Mouse (Mus musculus): ENCODE measurements at regions not wholly inside any gene's neighbourhood (a gene's known extent, or its start where the extent isn't known, plus 50 kb on each side); places are given as distances from the start of the nearest gene placed in this dataset.

GRCm38 (mm10) chr1:35806329-35806728 is 261.9 kb upstream of the Hs6st1 start:
- Histone ChIP-seq H3K79me2 (ENCODE audit: control insufficient read depth, insufficient read depth) (no peaks in the 10 kb centered on the region), H3K4me2 (ENCODE audit: low read depth) (peak overlapping the region; percentile 53), H3K27me3 (ENCODE audit: control insufficient read depth, insufficient read depth, insufficient read length) (no peaks in the 10 kb centered on the region), H3K4me3 (no peak overlapping the region), H3ac (ENCODE audit: control insufficient read depth, insufficient read length) (no peak overlapping the region), H3K36me3 (ENCODE audit: control insufficient read depth, insufficient read depth) (no peaks in the 10 kb centered on the region)
- no peak for TF ChIP-seq USF1 (IDR thresholded peaks at IDR 0.05; ENCODE audit: low read depth)
- no peak for TF ChIP-seq TCF12 (IDR thresholded peaks at IDR 0.05; ENCODE audit: insufficient read depth, poor library complexity, severe bottlenecking)
- TF ChIP-seq SRF (IDR thresholded peaks at IDR 0.05; ENCODE audit: control insufficient read depth, insufficient read length, low read depth): no peak
- no peak for TF ChIP-seq POLR2A (IDR thresholded peaks at IDR 0.05; ENCODE audit: insufficient read length, low read depth)
- no peak for TF ChIP-seq MYOD1 (IDR thresholded peaks at IDR 0.05; ENCODE audit: control insufficient read depth in 1 of 3, insufficient read length in 2 of 3, low read depth in 2 of 3)
- TF ChIP-seq POLR2AphosphoS2 (IDR thresholded peaks at IDR 0.05; ENCODE audit: insufficient read length, low read depth): no peak
- no peak for TF ChIP-seq MAX (IDR thresholded peaks at IDR 0.05; ENCODE audit: low read depth)
- no peak for TF ChIP-seq CEBPB (IDR thresholded peaks at IDR 0.05; ENCODE audit: insufficient read depth, poor library complexity, severe bottlenecking)
- no peak for TF ChIP-seq MYOG (IDR thresholded peaks at IDR 0.05; ENCODE audit: control insufficient read depth in 1 of 3, insufficient read depth in 1 of 3, insufficient read length in 2 of 3, low read depth in 2 of 3)
- no peak for TF ChIP-seq REST (IDR thresholded peaks at IDR 0.05; ENCODE audit: insufficient read depth, insufficient read length)
- no peak for TF ChIP-seq E2F4 (IDR thresholded peaks at IDR 0.05; ENCODE audit: insufficient read depth)
- no peak for TF ChIP-seq TCF3 (IDR thresholded peaks at IDR 0.05; ENCODE audit: insufficient read length, low read depth)

- Histone ChIP-seq H3K27me3 (ENCODE audit: control insufficient read depth, insufficient read depth, insufficient read length) (no peaks in the 10 kb centered on the region), H3ac (ENCODE audit: control insufficient read depth, insufficient read length) (no peak overlapping the region), H3K36me3 (ENCODE audit: control insufficient read depth, insufficient read depth) (no peaks in the 10 kb centered on the region), H3K4me3 (no peak overlapping the region), H3K4me2 (ENCODE audit: low read depth) (peak overlapping the region; percentile 53), H3K79me2 (ENCODE audit: control insufficient read depth, insufficient read depth) (no peaks in the 10 kb centered on the region)
- TF ChIP-seq POLR2A (IDR thresholded peaks at IDR 0.05; ENCODE audit: insufficient read length, low read depth) (no peak), MYOD1 (IDR thresholded peaks at IDR 0.05; ENCODE audit: control insufficient read depth in 1 of 3, insufficient read length in 2 of 3, low read depth in 2 of 3) (peak in 2 of 3 experiments; percentile 73 to 87), MYOG (IDR thresholded peaks at IDR 0.05; ENCODE audit: control insufficient read depth in 1 of 3, insufficient read depth in 1 of 3, insufficient read length in 2 of 3, low read depth in 2 of 3) (peak in 2 of 3 experiments; percentile 63 to 79), USF1 (IDR thresholded peaks at IDR 0.05; ENCODE audit: low read depth) (no peak), REST (IDR thresholded peaks at IDR 0.05; ENCODE audit: insufficient read depth, insufficient read length) (no peak), E2F4 (IDR thresholded peaks at IDR 0.05; ENCODE audit: insufficient read depth) (no peak), TCF3 (IDR thresholded peaks at IDR 0.05; ENCODE audit: insufficient read length, low read depth) (no peak), SRF (IDR thresholded peaks at IDR 0.05; ENCODE audit: control insufficient read depth, insufficient read length, low read depth) (no peak), MAX (IDR thresholded peaks at IDR 0.05; ENCODE audit: low read depth) (no peak), POLR2AphosphoS2 (IDR thresholded peaks at IDR 0.05; ENCODE audit: insufficient read length, low read depth) (no peak), TCF12 (IDR thresholded peaks at IDR 0.05; ENCODE audit: insufficient read depth, poor library complexity, severe bottlenecking) (peak; percentile 52), CEBPB (IDR thresholded peaks at IDR 0.05; ENCODE audit: insufficient read depth, poor library complexity, severe bottlenecking) (no peak)
These were observed 261.5 kb upstream of the Hs6st1 start for GRCm38 (mm10) chr1:35806731-35807130.

- H3K4me3 ChIP-seq: no peak overlapping the region
- H3K27me3 ChIP-seq (ENCODE audit: control insufficient read depth, insufficient read depth, insufficient read length): no peaks in the 10 kb centered on the region
- H3K4me2 ChIP-seq (ENCODE audit: low read depth): no peak overlapping the region
- no peak for TF ChIP-seq TCF3 (IDR thresholded peaks at IDR 0.05; ENCODE audit: insufficient read length, low read depth)
- no peaks in the 10 kb centered on the region for H3K36me3 ChIP-seq (ENCODE audit: control insufficient read depth, insufficient read depth)
- no peak overlapping the region for H3ac ChIP-seq (ENCODE audit: control insufficient read depth, insufficient read length)
- H3K79me2 ChIP-seq (ENCODE audit: control insufficient read depth, insufficient read depth): no peaks in the 10 kb centered on the region
These were observed 259.3 kb upstream of the Hs6st1 start for GRCm38 (mm10) chr1:35808894-35809293.

- H3ac ChIP-seq (ENCODE audit: control insufficient read depth, insufficient read length): no peak overlapping the region
- no peak overlapping the region for H3K4me2 ChIP-seq (ENCODE audit: low read depth)
- H3K4me3 ChIP-seq: no peak overlapping the region
- TF ChIP-seq MYOD1 (IDR thresholded peaks at IDR 0.05; ENCODE audit: control insufficient read depth in 1 of 3, insufficient read length in 2 of 3, low read depth in 2 of 3): no peak
- TF ChIP-seq TCF3 (IDR thresholded peaks at IDR 0.05; ENCODE audit: insufficient read length, low read depth): no peak
- TF ChIP-seq POLR2A (IDR thresholded peaks at IDR 0.05; ENCODE audit: insufficient read length, low read depth): no peak
- TF ChIP-seq E2F4 (IDR thresholded peaks at IDR 0.05; ENCODE audit: insufficient read depth): no peak
- TF ChIP-seq POLR2AphosphoS2 (IDR thresholded peaks at IDR 0.05; ENCODE audit: insufficient read length, low read depth): no peak
- TF ChIP-seq CEBPB (IDR thresholded peaks at IDR 0.05; ENCODE audit: insufficient read depth, poor library complexity, severe bottlenecking): no peak
- TF ChIP-seq MAX (IDR thresholded peaks at IDR 0.05; ENCODE audit: low read depth): no peak
- no peak for TF ChIP-seq USF1 (IDR thresholded peaks at IDR 0.05; ENCODE audit: low read depth)
- TF ChIP-seq SRF (IDR thresholded peaks at IDR 0.05; ENCODE audit: control insufficient read depth, insufficient read length, low read depth): no peak
- TF ChIP-seq TCF12 (IDR thresholded peaks at IDR 0.05; ENCODE audit: insufficient read depth, poor library complexity, severe bottlenecking): no peak
- TF ChIP-seq REST (IDR thresholded peaks at IDR 0.05; ENCODE audit: insufficient read depth, insufficient read length): no peak
- no peak for TF ChIP-seq MYOG (IDR thresholded peaks at IDR 0.05; ENCODE audit: control insufficient read depth in 1 of 3, insufficient read depth in 1 of 3, insufficient read length in 2 of 3, low read depth in 2 of 3)
- no peaks in the 10 kb centered on the region for H3K79me2 ChIP-seq (ENCODE audit: control insufficient read depth, insufficient read depth)
- no peaks in the 10 kb centered on the region for H3K27me3 ChIP-seq (ENCODE audit: control insufficient read depth, insufficient read depth, insufficient read length)
- no peaks in the 10 kb centered on the region for H3K36me3 ChIP-seq (ENCODE audit: control insufficient read depth, insufficient read depth)
These were observed 258.9 kb upstream of the Hs6st1 start for GRCm38 (mm10) chr1:35809341-35809740.
